Mouse (Mus musculus): ENCODE measurements at regions not wholly inside any gene's neighbourhood (a gene's known extent, or its start where the extent isn't known, plus 50 kb on each side); places are given as distances from the start of the nearest gene placed in this dataset.

GRCm38 (mm10) chr8:12061237-12061636 lies 217.4 kb upstream of the A230072I06Rik start:
- Histone ChIP-seq H3K4me1 (ENCODE audit: control insufficient read depth, insufficient read depth, low read length) (peaks cover 3% of the 10 kb centered on the region; the same call in 1 of the 2 replicates), H3K4me3 (ENCODE audit: insufficient read depth, low read length) (no peak overlapping the region), H3K27ac (ENCODE audit: insufficient read depth, low read depth, low read length) (no peak overlapping the region)
- no peak for TF ChIP-seq CTCF (IDR thresholded peaks at IDR 0.05; ENCODE audit: low read depth, low read length)
- no peak for TF ChIP-seq POLR2A (IDR thresholded peaks at IDR 0.05; ENCODE audit: borderline replicate concordance, low read depth, low read length)

GRCm38 (mm10) chr8:12062710-12063109 lies 215.9 kb upstream of the A230072I06Rik start:
- TF ChIP-seq CTCF (IDR thresholded peaks at IDR 0.05; ENCODE audit: low read depth, low read length) (no peak), POLR2A (IDR thresholded peaks at IDR 0.05; ENCODE audit: borderline replicate concordance, low read depth, low read length) (no peak)
- peaks cover 3% of the 10 kb centered on the region; the same call in 1 of the 2 replicates for H3K4me1 ChIP-seq (ENCODE audit: control insufficient read depth, insufficient read depth, low read length)
- no peak overlapping the region for H3K4me3 ChIP-seq (ENCODE audit: insufficient read depth, low read length)
- no peak overlapping the region for H3K27ac ChIP-seq (ENCODE audit: insufficient read depth, low read depth, low read length)

DNA sequence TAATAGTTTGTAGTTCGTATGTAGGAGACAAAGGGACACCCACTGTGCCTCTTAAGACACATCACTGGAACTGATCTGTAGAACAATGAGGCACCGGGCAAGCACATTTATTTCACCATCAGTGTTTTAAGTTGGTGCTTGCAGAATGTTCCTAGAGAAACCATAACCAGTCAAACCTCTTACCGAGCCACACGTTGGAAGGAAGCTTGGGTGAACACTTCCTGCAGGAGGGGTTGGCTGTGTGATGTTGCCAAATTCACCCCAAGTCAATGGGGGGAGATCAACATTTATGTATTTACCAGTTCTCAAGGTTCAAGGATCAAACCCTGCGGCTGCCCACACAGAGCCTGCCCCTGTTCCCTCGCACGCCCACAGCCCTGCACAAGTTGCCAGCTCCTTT lies 214.0 kb upstream of the A230072I06Rik start:
- Histone ChIP-seq H3K4me3 (ENCODE audit: insufficient read depth, low read length) (no peak overlapping the region), H3K4me1 (ENCODE audit: control insufficient read depth, insufficient read depth, low read length) (peaks cover 3% of the 10 kb centered on the region; the same call in 1 of the 2 replicates)
- TF ChIP-seq CTCF (IDR thresholded peaks at IDR 0.05; ENCODE audit: low read depth, low read length) (no peak), POLR2A (IDR thresholded peaks at IDR 0.05; ENCODE audit: borderline replicate concordance, low read depth, low read length) (no peak)

DNA sequence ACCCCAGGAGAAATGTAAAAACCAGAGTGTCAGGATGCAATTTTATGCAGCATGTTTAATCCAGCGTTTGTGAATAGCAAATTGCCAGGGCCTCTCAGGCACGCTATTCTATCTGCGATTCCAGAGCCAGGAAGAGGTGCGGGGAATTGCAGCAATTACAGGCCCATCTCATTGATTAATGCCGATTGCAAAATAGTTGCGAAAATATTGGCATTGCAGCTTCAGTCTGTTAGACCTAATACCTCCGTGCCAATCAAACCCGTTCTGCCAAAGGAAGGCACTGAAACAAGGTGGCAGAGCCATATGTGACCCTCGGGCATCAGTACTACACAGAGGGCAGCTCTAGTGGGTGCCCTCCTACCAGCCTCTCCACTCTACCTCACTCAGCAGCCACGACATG lies 212.2 kb upstream of the A230072I06Rik start:
- Histone ChIP-seq H3K27ac (ENCODE audit: insufficient read depth, low read depth, low read length) (no peak overlapping the region), H3K4me1 (ENCODE audit: control insufficient read depth, insufficient read depth, low read length) (peaks cover 3% of the 10 kb centered on the region; the same call in 1 of the 2 replicates), H3K4me3 (ENCODE audit: insufficient read depth, low read length) (no peak overlapping the region)
- no peak for TF ChIP-seq POLR2A (IDR thresholded peaks at IDR 0.05; ENCODE audit: borderline replicate concordance, low read depth, low read length)
- TF ChIP-seq CTCF (IDR thresholded peaks at IDR 0.05; ENCODE audit: low read depth, low read length): no peak

More for the DNA sequence above, 214.0 kb upstream of the A230072I06Rik start:
- H3K27ac ChIP-seq (ENCODE audit: insufficient read depth, low read depth, low read length): no peak overlapping the region

GRCm38 (mm10) chr8:12073311-12073999 lies 205.2 kb upstream of the A230072I06Rik start:
- Histone ChIP-seq H3K4me1 (ENCODE audit: control insufficient read depth, insufficient read depth, low read length) (peaks cover 16% of the 10 kb centered on the region), H3K27ac (ENCODE audit: insufficient read depth, low read depth, low read length) (no peak overlapping the region), H3K4me3 (ENCODE audit: insufficient read depth, low read length) (no peak overlapping the region)
- TF ChIP-seq POLR2A (IDR thresholded peaks at IDR 0.05; ENCODE audit: borderline replicate concordance, low read depth, low read length) (no peak), CTCF (IDR thresholded peaks at IDR 0.05; ENCODE audit: low read depth, low read length) (no peak)

DNA sequence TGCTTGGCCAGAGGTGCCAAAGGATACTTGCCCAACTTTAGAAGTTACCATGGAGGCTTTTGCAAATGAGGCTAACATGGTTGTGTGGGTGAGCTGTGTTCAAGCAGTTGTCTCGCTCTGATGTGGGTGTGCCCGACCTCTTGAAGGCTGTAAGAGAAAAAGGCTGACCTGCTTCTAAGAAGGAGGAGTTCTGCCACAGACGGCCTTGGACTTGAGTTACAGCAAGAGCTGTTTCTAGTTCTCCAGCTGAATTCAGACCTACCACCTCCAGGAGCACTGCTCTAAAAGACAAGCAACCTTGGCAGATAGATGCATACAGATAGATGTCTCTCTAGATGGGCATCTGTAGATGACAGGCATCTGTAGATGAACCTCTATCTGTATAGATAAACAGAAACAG lies 202.7 kb upstream of the A230072I06Rik start:
- Histone ChIP-seq H3K27ac (ENCODE audit: insufficient read depth, low read depth, low read length) (no peak overlapping the region), H3K4me3 (ENCODE audit: insufficient read depth, low read length) (no peak overlapping the region), H3K4me1 (ENCODE audit: control insufficient read depth, insufficient read depth, low read length) (peaks cover 16% of the 10 kb centered on the region)
- no peak for TF ChIP-seq CTCF (IDR thresholded peaks at IDR 0.05; ENCODE audit: low read depth, low read length)
- TF ChIP-seq POLR2A (IDR thresholded peaks at IDR 0.05; ENCODE audit: borderline replicate concordance, low read depth, low read length): no peak

DNA sequence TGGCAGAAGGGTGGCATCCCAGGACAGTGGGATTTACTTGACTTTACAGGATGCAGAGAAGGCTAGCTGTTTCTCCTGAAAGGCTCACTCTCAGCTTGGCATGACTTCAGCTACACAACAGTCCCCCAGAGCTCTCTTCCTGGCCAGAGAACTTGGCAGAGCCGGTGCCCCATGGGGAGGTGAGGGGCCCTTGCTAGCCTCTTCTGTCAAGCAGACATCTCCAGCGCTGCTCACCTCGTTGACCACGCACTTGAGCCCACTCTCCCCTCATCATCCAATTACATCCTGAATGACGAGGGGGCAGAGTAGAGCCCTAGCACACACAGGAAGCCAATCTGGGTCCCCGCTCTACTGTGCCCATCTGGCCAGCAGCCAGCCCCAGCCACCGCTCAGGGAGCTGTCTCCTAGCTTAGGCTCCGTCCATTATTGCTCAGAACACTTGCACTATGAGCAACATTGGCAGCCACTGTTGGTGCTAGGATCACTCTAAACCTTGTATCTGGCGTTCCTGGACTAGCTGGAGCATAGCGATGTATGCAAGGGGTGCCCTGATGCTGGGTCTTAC lies 201.7 kb upstream of the A230072I06Rik start:
- H3K27ac ChIP-seq (ENCODE audit: insufficient read depth, low read depth, low read length): no peak overlapping the region
- no peak for TF ChIP-seq POLR2A (IDR thresholded peaks at IDR 0.05; ENCODE audit: borderline replicate concordance, low read depth, low read length)
- no peak overlapping the region for H3K4me3 ChIP-seq (ENCODE audit: insufficient read depth, low read length)

DNA sequence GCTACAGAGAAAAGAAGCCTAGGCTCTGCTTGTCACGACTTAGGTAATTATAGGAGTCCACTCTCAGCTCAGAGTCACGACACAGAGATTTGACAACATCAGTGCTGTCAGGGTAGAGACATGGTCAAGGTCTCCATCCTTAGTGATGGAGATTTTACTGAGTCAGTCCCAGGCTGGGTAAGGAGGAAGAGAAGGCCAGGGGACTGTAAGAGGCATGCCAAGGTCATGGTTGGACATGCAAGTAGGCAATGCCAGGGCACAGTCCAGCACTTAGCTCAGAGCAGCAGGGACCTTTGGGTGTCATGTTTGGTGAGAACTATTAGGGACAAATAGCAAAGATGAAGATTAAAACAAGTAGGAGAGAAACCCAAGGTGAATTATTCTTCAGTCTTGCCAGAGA lies 200.7 kb upstream of the A230072I06Rik start:
- Histone ChIP-seq H3K27ac (ENCODE audit: insufficient read depth, low read depth, low read length) (no peak overlapping the region), H3K4me3 (ENCODE audit: insufficient read depth, low read length) (no peak overlapping the region), H3K4me1 (ENCODE audit: control insufficient read depth, insufficient read depth, low read length) (peaks cover 16% of the 10 kb centered on the region)
- TF ChIP-seq POLR2A (IDR thresholded peaks at IDR 0.05; ENCODE audit: borderline replicate concordance, low read depth, low read length) (no peak), CTCF (IDR thresholded peaks at IDR 0.05; ENCODE audit: low read depth, low read length) (no peak)

More for the DNA sequence above, 201.7 kb upstream of the A230072I06Rik start:
- peaks cover 16% of the 10 kb centered on the region for H3K4me1 ChIP-seq (ENCODE audit: control insufficient read depth, insufficient read depth, low read length)

DNA sequence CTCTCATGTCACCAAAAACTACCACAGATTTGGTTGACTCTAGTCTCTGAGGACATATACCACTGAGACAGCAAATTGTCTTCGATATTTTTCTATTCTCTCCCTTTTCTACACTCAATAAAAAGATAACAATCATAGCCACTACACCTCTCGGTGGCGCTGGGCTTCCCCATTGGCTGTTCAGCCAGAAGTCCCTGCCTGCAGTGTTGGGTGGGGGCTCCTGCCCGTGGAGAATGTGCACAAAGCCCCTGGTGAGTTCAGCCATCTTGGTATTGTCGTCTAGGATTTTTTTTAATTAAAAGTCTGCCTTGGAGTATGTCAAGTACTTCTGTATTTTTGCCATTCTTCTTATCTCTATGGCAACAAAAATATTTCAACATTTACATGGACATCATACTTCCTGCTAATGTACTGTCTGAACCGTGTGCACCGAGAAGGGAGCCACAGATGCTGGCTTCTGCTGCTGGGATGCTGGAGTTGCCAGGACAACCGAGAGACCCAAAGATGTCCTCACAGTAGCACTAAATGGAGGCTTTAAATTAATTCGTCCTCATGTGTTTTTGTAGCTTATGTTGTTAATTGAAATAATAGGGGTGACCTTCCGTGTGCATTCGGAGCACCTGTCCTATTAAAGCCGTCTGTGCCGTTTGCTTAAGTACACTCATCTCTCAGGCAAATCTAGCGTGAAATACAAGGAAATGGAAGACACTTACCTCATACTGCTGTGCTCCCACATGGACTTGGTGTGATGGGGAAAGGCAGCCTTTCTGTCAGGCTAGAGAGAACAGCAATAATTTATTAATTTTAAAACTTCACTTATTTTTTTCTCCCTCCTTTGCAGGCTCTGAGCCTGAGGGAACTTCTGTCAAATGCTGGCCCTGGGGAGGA lies 199.7 kb upstream of the A230072I06Rik start:
- H3K4me1 ChIP-seq (ENCODE audit: control insufficient read depth, insufficient read depth, low read length): peaks cover 9% of the 10 kb centered on the region
- no peak overlapping the region for H3K4me3 ChIP-seq (ENCODE audit: insufficient read depth, low read length)
- TF ChIP-seq POLR2A (IDR thresholded peaks at IDR 0.05; ENCODE audit: borderline replicate concordance, low read depth, low read length): no peak
- TF ChIP-seq CTCF (IDR thresholded peaks at IDR 0.05; ENCODE audit: low read depth, low read length): no peak

More for the DNA sequence above, 199.7 kb upstream of the A230072I06Rik start:
- no peak overlapping the region for H3K27ac ChIP-seq (ENCODE audit: insufficient read depth, low read depth, low read length)
